Mouse (Mus musculus) spleen, adult 2 months (tissue): Measurements from ENCODE around the gene Asb15. TPM values are rescaled to one million over a fixed set of nuclear protein-coding genes. Genes with fewer than 3 reads are reported as not detected.

Source experiments
- DNase-seq, 2 experiments: peaks; one replicate each; pipeline versions ENCODE4 v3.0.0 to v3.0.0-alpha.2; 2012 to 2021; ENCODE audit warnings: low spot score in 2 of 2, low read depth in 1 of 2
- H3K27ac ChIP-seq: fragments of 200-500 bp; 2 replicates; pipeline ENCODE4 v1.5.1; 2012; ENCODE audit warnings: low read length, inconsistent platforms; ENCODE audit not compliant: insufficient read depth
- H3K27me3 ChIP-seq: fragments of 200-500 bp; 2 replicates; pipeline ENCODE4 v1.6.1; 2012; ENCODE audit warnings: mild to moderate bottlenecking, moderate library complexity, low read length, inconsistent platforms; ENCODE audit not compliant: control insufficient read depth, insufficient read depth
- H3K36me3 ChIP-seq: fragments of 200-500 bp; 2 replicates; pipeline ENCODE4 v1.6.1; 2012; ENCODE audit warnings: mild to moderate bottlenecking, low read length, inconsistent platforms; ENCODE audit not compliant: control insufficient read depth, insufficient read depth
- H3K4me1 ChIP-seq: fragments of 200-500 bp; 2 replicates; pipeline ENCODE4 v1.6.1; 2011; ENCODE audit warnings: inconsistent platforms; ENCODE audit not compliant: control insufficient read depth, insufficient read depth, insufficient read length
- H3K4me3 ChIP-seq: fragments of 200-500 bp; 2 replicates; pipeline ENCODE4 v1.5.1; 2011; ENCODE audit warnings: mild to moderate bottlenecking, inconsistent platforms; ENCODE audit not compliant: insufficient read depth, insufficient read length; ENCODE audit errors: extremely low read depth
- CTCF ChIP-seq: fragments of 200-500 bp; IDR thresholded peaks from 2 replicates; pipeline ENCODE4 v1.5.1; 2011; ENCODE audit warnings: mild to moderate bottlenecking, inconsistent platforms; ENCODE audit not compliant: insufficient read depth, insufficient read length, insufficient replicate concordance; ENCODE audit errors: extremely low read depth
- POLR2A ChIP-seq: fragments of 200-500 bp; IDR thresholded peaks from 2 replicates; pipeline ENCODE4 v1.6.1; 2011; ENCODE audit warnings: low read depth, low read length, inconsistent platforms
- WGBS: fragments of 180-500 bp; shearing (Covaris S2); methylation state at CpG from one replicate; pipeline ENCODE4 v1.1.7; 2018; 5-methylcytosine and 5-hydroxymethylcytosine counted together
- polyA plus RNA-seq: library from polyadenylated mRNA; depleted of rRNA; stranded (reverse); fragments of >200 nt; gene quantifications from 2 replicates; pipeline ENCODE4 v1.2.3, GENCODE M21; 2012

Gene Asb15
- polyA plus RNA-seq, 1 experiment = not detected

- H3K4me3 ChIP-seq = no peak overlapping the region
- H3K4me1 ChIP-seq = no peaks in the 10 kb centered on the region
- no peaks in the 10 kb centered on the region for H3K36me3 ChIP-seq
- 90% methylated on average over 8 of the region's 8 CpGs for WGBS
- H3K27ac ChIP-seq = no peak overlapping the region
- no peak for DNase-seq
- no peaks in the 10 kb centered on the region for H3K27me3 ChIP-seq
- no peak for TF ChIP-seq CTCF
- TF ChIP-seq POLR2A = no peak
These were observed 77.7 kb downstream of the Asb15 start for GRCm38 (mm10) chr6:24605631-24606030.

GRCm38 (mm10) chr6:24606512-24606911, 78.6 kb downstream of the Asb15 start:
- H3K4me1 ChIP-seq = no peaks in the 10 kb centered on the region
- DNase-seq = no peak
- no peak overlapping the region for H3K4me3 ChIP-seq
- H3K36me3 ChIP-seq = no peaks in the 10 kb centered on the region
- TF ChIP-seq CTCF (no peak), POLR2A (no peak)
- no peak overlapping the region for H3K27ac ChIP-seq
- no peaks in the 10 kb centered on the region for H3K27me3 ChIP-seq
- 79% methylated on average over 10 of the region's 10 CpGs for WGBS

DNA sequence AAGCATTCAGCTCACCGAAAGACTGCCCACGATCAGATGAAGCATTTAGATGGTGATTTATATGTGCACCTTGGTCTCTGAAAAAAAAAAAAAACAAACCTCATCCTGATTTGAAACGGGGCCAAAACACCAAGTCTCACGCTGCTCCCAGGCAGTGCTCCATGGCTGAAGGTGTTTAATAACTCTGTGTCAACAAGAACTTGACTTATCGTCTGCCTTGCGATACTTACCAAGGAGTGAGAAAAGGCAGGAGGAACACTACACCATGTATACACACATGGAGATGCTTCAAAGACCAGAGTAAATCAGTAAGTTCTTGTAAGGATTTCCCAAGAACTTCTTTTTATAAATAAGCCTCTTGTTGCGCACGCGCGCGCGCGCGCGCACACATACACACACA, 79.6 kb downstream of the Asb15 start:
- Histone ChIP-seq H3K4me3 (no peak overlapping the region), H3K27ac (no peak overlapping the region), H3K27me3 (no peaks in the 10 kb centered on the region), H3K36me3 (no peaks in the 10 kb centered on the region), H3K4me1 (no peaks in the 10 kb centered on the region)
- 86% methylated on average over 15 of the region's 15 CpGs for WGBS
- DNase-seq = no peak
- TF ChIP-seq CTCF (no peak), POLR2A (no peak)

DNA sequence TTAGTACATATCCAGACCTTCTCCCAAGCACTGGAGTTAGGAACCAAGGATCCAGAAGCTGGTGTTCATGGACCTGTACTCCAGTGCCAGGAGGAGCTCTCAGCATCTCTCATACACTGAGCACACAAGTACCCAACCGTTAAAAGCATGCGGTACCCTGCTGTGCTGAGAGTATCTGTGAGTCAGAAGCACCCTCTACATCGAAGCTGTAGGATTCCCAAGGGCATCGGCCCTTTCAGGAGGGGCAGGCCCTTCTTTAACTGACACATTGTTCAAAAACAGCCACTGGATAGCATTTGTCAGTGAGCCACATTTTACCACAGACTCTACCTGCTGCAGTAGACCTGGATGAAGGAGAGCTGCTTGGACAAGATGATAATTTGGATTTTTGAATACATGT, 80.2 kb downstream of the Asb15 start:
- 84% methylated on average over 4 of the region's 4 CpGs for WGBS
- H3K36me3 ChIP-seq = peaks cover 2% of the 10 kb centered on the region; the same call in 1 of the 2 replicates
- no peak for DNase-seq
- TF ChIP-seq POLR2A = no peak
- no peak for TF ChIP-seq CTCF
- no peaks in the 10 kb centered on the region for H3K27me3 ChIP-seq
- no peak overlapping the region for H3K27ac ChIP-seq
- no peak overlapping the region for H3K4me3 ChIP-seq
- H3K4me1 ChIP-seq = no peaks in the 10 kb centered on the region

DNA sequence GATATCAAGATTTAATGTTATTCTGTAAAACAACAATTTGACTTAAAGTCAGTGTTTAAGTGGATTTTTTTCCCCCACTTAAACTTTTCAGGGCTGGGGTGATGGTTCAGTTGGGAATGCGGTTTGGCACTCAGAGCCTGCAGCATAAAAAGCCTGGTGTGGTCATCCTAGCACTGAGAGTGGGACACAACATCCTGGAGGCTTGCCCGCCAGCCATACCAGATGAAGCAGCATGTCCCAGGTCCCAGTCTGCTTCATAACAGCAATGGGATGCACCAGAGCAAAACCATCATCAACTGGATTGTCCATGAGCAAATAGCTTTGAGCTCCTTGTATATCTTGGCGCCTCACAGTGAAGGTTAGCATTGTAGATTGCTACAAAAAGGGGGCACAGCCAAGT, 80.7 kb downstream of the Asb15 start:
- TF ChIP-seq CTCF (no peak), POLR2A (no peak)
- no peak for DNase-seq
- Histone ChIP-seq H3K27ac (no peak overlapping the region), H3K4me3 (no peak overlapping the region), H3K36me3 (peaks cover 2% of the 10 kb centered on the region; the same call in 1 of the 2 replicates), H3K4me1 (no peaks in the 10 kb centered on the region), H3K27me3 (no peaks in the 10 kb centered on the region)
- WGBS = 92% methylated on average over 3 of the region's 3 CpGs

GRCm38 (mm10) chr6:24609531-24609930, 81.6 kb downstream of the Asb15 start:
- TF ChIP-seq CTCF = no peak
- no peak for TF ChIP-seq POLR2A
- Histone ChIP-seq H3K36me3 (peaks cover 4% of the 10 kb centered on the region), H3K4me3 (no peak overlapping the region), H3K27ac (no peak overlapping the region), H3K27me3 (no peaks in the 10 kb centered on the region), H3K4me1 (no peaks in the 10 kb centered on the region)
- DNase-seq = no peak
- WGBS = 77% methylated on average over 4 of the region's 4 CpGs

GRCm38 (mm10) chr6:24610358-24610757, 82.4 kb downstream of the Asb15 start:
- Histone ChIP-seq H3K4me1 (no peaks in the 10 kb centered on the region), H3K27me3 (no peaks in the 10 kb centered on the region), H3K36me3 (peaks cover 7% of the 10 kb centered on the region), H3K27ac (no peak overlapping the region), H3K4me3 (no peak overlapping the region)
- TF ChIP-seq POLR2A (no peak), CTCF (no peak)
- 87% methylated on average over 4 of the region's 4 CpGs for WGBS
- no peak for DNase-seq
